17 mouse cellular contexts compared by ENCODE assay signal in the genomic region with DNA sequence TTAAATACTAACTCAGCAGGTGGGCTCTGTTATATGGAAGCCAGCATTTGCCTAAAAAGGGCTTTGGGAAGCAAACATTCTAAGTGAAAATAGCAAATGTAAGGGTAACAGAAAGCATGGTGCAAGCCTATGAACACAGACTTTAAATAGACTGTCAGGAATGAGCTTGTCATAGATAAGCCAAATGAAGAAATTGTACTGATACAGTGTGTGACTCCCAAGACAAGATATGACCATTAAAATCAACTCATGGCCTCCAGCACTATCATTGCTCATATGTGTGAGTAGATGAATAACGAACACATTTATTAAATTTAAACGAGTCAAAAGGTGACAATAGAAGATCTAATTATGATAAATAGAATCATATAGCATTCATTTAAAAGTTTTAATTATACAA.
"Had no signal": no experiment of that assay in that cellular context is flagged by ENCODE, and none has a peak within 500 bp of the region (broad histone marks: within the 10 kb centered on the region; RNA-seq: fewer than 3 reads in every experiment).

No protein-coding gene starts in this region.

- H3K4me1 ChIP-seq: lung, embryonic 15.5 days; midbrain, embryonic 12.5 days; neural tube, embryonic 13.5 days had no signal

- H3K9ac ChIP-seq: lung, embryonic 15.5 days; midbrain, embryonic 12.5 days; neural tube, embryonic 13.5 days had no signal

- H3K27me3 ChIP-seq: lung, embryonic 15.5 days; midbrain, embryonic 12.5 days; neural tube, embryonic 13.5 days had no signal

- H3K9me3 ChIP-seq: lung, embryonic 15.5 days; midbrain, embryonic 12.5 days; neural tube, embryonic 13.5 days had no signal

- DNase-seq: kidney, adult 2 months; kidney, postnatal 25 days; layer of hippocampus, postnatal 36 days; lung, adult 18-20 months; lung, postnatal 10 days; lung, postnatal 36 days; thymus, adult 18-20 months; thymus, postnatal 36 days had no signal

- H3K4me3 ChIP-seq: layer of hippocampus, adult 2 months; left cerebral cortex, adult 2 months; lung, embryonic 15.5 days; midbrain, embryonic 12.5 days; myocyte; neural tube, embryonic 13.5 days had no signal

- H3K36me3 ChIP-seq: lung, embryonic 15.5 days; midbrain, embryonic 12.5 days; neural tube, embryonic 13.5 days had no signal

- H3K4me2 ChIP-seq: lung, embryonic 15.5 days; midbrain, embryonic 12.5 days; neural tube, embryonic 13.5 days had no signal

- H3K27ac ChIP-seq: kidney, postnatal 0 days; layer of hippocampus, adult 2 months; left cerebral cortex, adult 2 months; lung, embryonic 15.5 days; midbrain, embryonic 12.5 days; neural tube, embryonic 13.5 days had no signal

- ATAC-seq: intestine, postnatal 0 days; midbrain, embryonic 16.5 days had no signal
